Mouse (Mus musculus): ENCODE results near the gene Cobll1.

DNA sequence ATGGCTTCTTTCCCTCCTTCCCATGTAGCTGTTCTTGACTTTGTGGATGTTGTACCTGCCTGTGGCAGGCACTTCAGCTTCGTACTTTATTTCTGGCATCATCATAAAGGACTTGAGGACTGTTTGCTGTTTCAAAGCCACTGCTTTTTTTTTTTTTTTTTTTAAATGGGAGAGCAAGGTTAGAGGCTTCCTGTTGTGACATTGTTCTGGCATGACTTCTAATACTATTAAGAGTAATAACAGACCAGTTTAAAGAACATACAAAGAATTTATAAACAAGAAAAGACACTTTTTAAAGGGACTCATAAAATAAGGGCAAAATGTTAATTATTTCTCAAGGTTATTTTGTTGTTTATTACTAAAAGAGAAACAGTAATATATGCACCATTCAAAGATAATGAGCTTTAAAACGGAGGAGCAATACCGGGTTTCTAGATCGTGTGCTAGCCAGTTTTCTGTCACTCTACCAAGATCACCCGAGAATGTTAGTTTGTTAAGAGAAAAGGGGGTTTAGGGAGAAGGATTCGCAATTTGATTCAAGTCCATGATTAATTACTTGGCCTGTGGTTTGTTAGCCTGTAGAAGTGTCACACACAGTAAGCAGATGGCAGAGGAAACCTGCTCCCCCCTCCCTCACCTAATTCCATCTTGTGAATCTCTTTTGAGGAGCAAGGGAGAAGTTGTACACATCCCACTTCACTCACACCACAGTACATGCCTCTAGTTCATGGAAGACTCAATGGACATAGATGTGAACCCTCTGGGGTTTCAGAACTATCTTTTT, 190.8 kb downstream of the Cobll1 start:
- TF ChIP-seq CTCF (IDR thresholded peaks at IDR 0.05; ENCODE audit: insufficient read depth, low read length) (no peak), POLR2A (IDR thresholded peaks at IDR 0.05; ENCODE audit: borderline replicate concordance, extremely low read depth, low read depth, low read length) (no peak)

Measured in lung, adult 2 months (tissue).